Mouse (Mus musculus): ENCODE measurements around the gene Zfp467.

- TF ChIP-seq POLR2A (IDR thresholded peaks at IDR 0.05; ENCODE audit: insufficient read length, low read depth) (no peak), MAX (IDR thresholded peaks at IDR 0.05; ENCODE audit: low read depth) (no peak), E2F4 (IDR thresholded peaks at IDR 0.05; ENCODE audit: insufficient read depth) (no peak), MYOG (IDR thresholded peaks at IDR 0.05; ENCODE audit: control insufficient read depth in 1 of 3, insufficient read depth in 1 of 3, insufficient read length in 2 of 3, low read depth in 2 of 3) (no peak), TCF12 (IDR thresholded peaks at IDR 0.05; ENCODE audit: insufficient read depth, poor library complexity, severe bottlenecking) (no peak)
Measured at GRCm38 (mm10) chr6:48430748-48431147, 14.9 kb downstream of the Zfp467 start.

Measured in myocyte (in vitro differentiated cells).